Mouse (Mus musculus) midbrain, embryonic 14.5 days (tissue): ENCODE measurements around the gene Gm10837. TPM values are rescaled to one million over a fixed set of nuclear protein-coding genes. Genes with fewer than 3 reads are reported as not detected.

Experiments
- ATAC-seq: fragments of 200-750 bp; cut with Nextera tagmentation; 2 replicates; pipeline ENCODE4 v1.8.0; 2017; ENCODE audit warnings: moderate number of reproducible peaks, moderate library complexity; ENCODE audit not compliant: low FRiP score, low TSS enrichment
- DNase-seq: peaks from one replicate; pipeline ENCODE4 v3.0.0-alpha.2; 2015
- H3K27ac ChIP-seq: fragments of 300-500 bp; sonication (generic); replicated peaks from 2 replicates; pipeline ENCODE4 v1.5.1; 2014; ENCODE audit warnings: mild to moderate bottlenecking, low read depth, low read length, moderate library complexity
- H3K27me3 ChIP-seq: fragments of 300-500 bp; sonication (generic); 2 replicates; pipeline ENCODE4 v1.6.1; 2014; ENCODE audit warnings: low read length, control low read depth, mixed read lengths; ENCODE audit not compliant: control insufficient read depth, insufficient read depth
- H3K36me3 ChIP-seq: fragments of 300-500 bp; sonication (generic); 2 replicates; pipeline ENCODE4 v1.6.1; 2014; ENCODE audit warnings: low read length, control low read depth; ENCODE audit not compliant: control insufficient read depth, insufficient read depth
- H3K4me1 ChIP-seq: fragments of 300-500 bp; sonication (generic); 2 replicates; pipeline ENCODE4 v1.6.1; 2014; ENCODE audit warnings: mild to moderate bottlenecking, antibody characterized with exemption, low read length, control low read depth; ENCODE audit not compliant: control insufficient read depth, insufficient read depth
- H3K4me2 ChIP-seq: fragments of 300-500 bp; sonication (generic); 2 replicates; pipeline ENCODE4 v1.6.1; 2014; ENCODE audit warnings: mild to moderate bottlenecking, low read length, moderate library complexity
- H3K4me3 ChIP-seq: fragments of 300-500 bp; sonication (generic); replicated peaks from 2 replicates; pipeline ENCODE4 v1.5.1; 2014; ENCODE audit warnings: low read depth, low read length
- H3K9ac ChIP-seq: fragments of 300-500 bp; sonication (generic); replicated peaks from 2 replicates; pipeline ENCODE4 v1.6.1; 2014; ENCODE audit warnings: mild to moderate bottlenecking, low read length, moderate library complexity
- H3K9me3 ChIP-seq: fragments of 300-500 bp; sonication (generic); 2 replicates; pipeline ENCODE4 v1.6.1; 2016; ENCODE audit warnings: low read length, control low read depth, mixed read lengths; ENCODE audit not compliant: control insufficient read depth
- WGBS: fragments of 180-500 bp; shearing (Covaris S2); extraction: QIAGEN DNeasy Blood & Tissue Kit; methylation state at CpG from one replicate; pipeline ENCODE4 v1.1.7; 2014; 5-methylcytosine and 5-hydroxymethylcytosine counted together
- polyA plus RNA-seq: library from polyadenylated mRNA; unstranded; fragments of >200 nt; fragmentation: Nextera tagmentation; extraction: Ambion mirVana; gene quantifications from 2 replicates; pipeline ENCODE4 v1.2.1, GENCODE M21; 2014

The Gm10837 gene
- polyA plus RNA-seq, 1 experiment from 2014 or later: 0.72 TPM

- H3K27me3 ChIP-seq: peaks cover 52% of the 10 kb centered on the region
- peak overlapping the region; percentile 52 for H3K4me3 ChIP-seq
- peak; percentile 52 for DNase-seq
- no peaks in the 10 kb centered on the region for H3K4me1 ChIP-seq
- no peaks in the 10 kb centered on the region for H3K9me3 ChIP-seq
- ATAC-seq: no peak
- peak overlapping the region; percentile 56 for H3K4me2 ChIP-seq
- 16% methylated on average over 2 of the region's 2 CpGs for WGBS
- H3K9ac ChIP-seq: peak overlapping the region; percentile 47
- H3K27ac ChIP-seq: peak overlapping the region; percentile 50; the same call in 1 of the 2 replicates
- no peaks in the 10 kb centered on the region for H3K36me3 ChIP-seq
Observed at GRCm38 (mm10) chr14:122480355-122480754, 10.0 kb upstream of the Gm10837 start.

- no peaks in the 10 kb centered on the region for H3K36me3 ChIP-seq
- DNase-seq (peak; percentile 45), ATAC-seq (no peak)
- peak overlapping the region; percentile 52 for H3K4me3 ChIP-seq
- H3K27me3 ChIP-seq: peaks cover 58% of the 10 kb centered on the region
- H3K27ac ChIP-seq: peak overlapping the region; percentile 50
- peak overlapping the region; percentile 47; the same call in 1 of the 2 replicates for H3K9ac ChIP-seq
- H3K4me2 ChIP-seq: peak overlapping the region; percentile 56
- no peaks in the 10 kb centered on the region for H3K4me1 ChIP-seq
- H3K9me3 ChIP-seq: no peaks in the 10 kb centered on the region
- WGBS: 11% methylated on average over 15 of the region's 15 CpGs
Observed at GRCm38 (mm10) chr14:122481181-122481580, 9.2 kb upstream of the Gm10837 start.

- H3K4me1 ChIP-seq: no peaks in the 10 kb centered on the region
- H3K9ac ChIP-seq: peak overlapping the region; percentile 47
- peak overlapping the region; percentile 77 for H3K27ac ChIP-seq
- 3% methylated on average over 38 of the region's 38 CpGs for WGBS
- peak overlapping the region; percentile 52 for H3K4me3 ChIP-seq
- peaks cover 67% of the 10 kb centered on the region for H3K27me3 ChIP-seq
- DNase-seq: peak; percentile 69
- H3K4me2 ChIP-seq: peak overlapping the region; percentile 56
- H3K9me3 ChIP-seq: no peaks in the 10 kb centered on the region
- ATAC-seq: peak; percentile 32; the same call in 1 of the 2 replicates
- H3K36me3 ChIP-seq: no peaks in the 10 kb centered on the region
Observed at GRCm38 (mm10) chr14:122482081-122483023, 8.0 kb upstream of the Gm10837 start.

- peak overlapping the region; percentile 56 for H3K4me2 ChIP-seq
- WGBS: 7% methylated on average over 5 of the region's 5 CpGs
- no peak for ATAC-seq
- peak overlapping the region; percentile 47; the same call in 1 of the 2 replicates for H3K9ac ChIP-seq
- peak overlapping the region; percentile 9; the same call in 1 of the 2 replicates for H3K4me3 ChIP-seq
- H3K27me3 ChIP-seq: peaks cover 71% of the 10 kb centered on the region
- no peaks in the 10 kb centered on the region for H3K36me3 ChIP-seq
- peak; percentile 41 for DNase-seq
- H3K4me1 ChIP-seq: no peaks in the 10 kb centered on the region
- peak overlapping the region; percentile 77 for H3K27ac ChIP-seq
- H3K9me3 ChIP-seq: no peaks in the 10 kb centered on the region
Observed at GRCm38 (mm10) chr14:122483024-122483385, 7.4 kb upstream of the Gm10837 start.

- Histone ChIP-seq H3K36me3 (no peaks in the 10 kb centered on the region), H3K27me3 (peaks cover 69% of the 10 kb centered on the region), H3K9me3 (no peaks in the 10 kb centered on the region), H3K4me3 (no peak overlapping the region), H3K9ac (0 out of 2 replicates have a peak overlapping the region, but pooled peaks have one; percentile 9), H3K4me2 (peak overlapping the region; percentile 56), H3K4me1 (no peaks in the 10 kb centered on the region), H3K27ac (peak overlapping the region; percentile 21; the same call in 1 of the 2 replicates)
- 9% methylated on average over 18 of the region's 18 CpGs for WGBS
- DNase-seq (peak; percentile 26), ATAC-seq (no peak)
Observed at GRCm38 (mm10) chr14:122483556-122484421, 6.6 kb upstream of the Gm10837 start.

GRCm38 (mm10) chr14:122484458-122484843, 5.9 kb upstream of the Gm10837 start:
- H3K36me3 ChIP-seq: no peaks in the 10 kb centered on the region
- peak overlapping the region; percentile 1 for H3K27ac ChIP-seq
- H3K9ac ChIP-seq: 0 out of 2 replicates have a peak overlapping the region, but pooled peaks have one; percentile 9
- peaks cover 74% of the 10 kb centered on the region for H3K27me3 ChIP-seq
- no peak for DNase-seq
- 25% methylated on average over 4 of the region's 4 CpGs for WGBS
- H3K4me1 ChIP-seq: no peaks in the 10 kb centered on the region
- H3K4me2 ChIP-seq: peak overlapping the region; percentile 56
- ATAC-seq: no peak
- no peaks in the 10 kb centered on the region for H3K9me3 ChIP-seq
- no peak overlapping the region for H3K4me3 ChIP-seq

GRCm38 (mm10) chr14:122484844-122485551, 5.4 kb upstream of the Gm10837 start:
- Histone ChIP-seq H3K27ac (peak overlapping the region; percentile 1; the same call in 1 of the 2 replicates), H3K9me3 (no peaks in the 10 kb centered on the region), H3K4me1 (no peaks in the 10 kb centered on the region), H3K4me2 (peak overlapping the region; percentile 56), H3K36me3 (no peaks in the 10 kb centered on the region), H3K9ac (no peak overlapping the region), H3K4me3 (0 out of 2 replicates have a peak overlapping the region, but pooled peaks have one; percentile 8), H3K27me3 (peaks cover 79% of the 10 kb centered on the region)
- WGBS: 4% methylated on average over 24 of the region's 24 CpGs
- DNase-seq: peak; percentile 41
- ATAC-seq: no peak
